Mouse (Mus musculus): ENCODE measurements at regions not wholly inside any gene's neighbourhood (a gene's known extent, or its start where the extent isn't known, plus 50 kb on each side); places are given as distances from the start of the nearest gene placed in this dataset.

- peak; percentile 67 for DNase-seq (ENCODE audit: low read depth, low spot score)
These were observed 283.2 kb upstream of the Eef2kmt start for GRCm38 (mm10) chr16:5538836-5539510.

- peak; percentile 66 for DNase-seq (ENCODE audit: low read depth, low spot score)
These were observed 281.8 kb upstream of the Eef2kmt start for GRCm38 (mm10) chr16:5537286-5538204.

DNA sequence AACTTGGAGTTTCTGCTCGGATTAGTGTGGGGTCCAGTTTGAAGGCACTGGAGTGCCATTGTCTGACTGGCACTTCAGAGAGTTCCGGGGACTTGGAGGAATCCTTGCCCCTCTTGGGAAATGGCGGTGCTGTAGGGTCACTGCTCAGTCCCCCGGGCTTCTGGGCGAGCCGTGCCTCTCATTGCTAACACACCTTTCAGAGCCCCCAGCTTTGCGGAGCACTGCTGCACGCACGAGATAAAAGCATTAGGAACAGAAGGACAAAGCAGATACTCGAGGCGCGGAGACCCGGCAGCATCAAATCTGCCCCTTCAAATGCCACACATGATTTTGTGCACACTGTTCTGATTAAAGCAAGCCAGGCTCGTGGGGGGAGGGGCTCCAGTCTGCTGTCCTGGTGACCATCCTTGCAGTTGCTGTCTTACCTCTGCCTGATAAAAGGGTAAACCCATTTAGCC lies 280.8 kb upstream of the Eef2kmt start:
- DNase-seq (ENCODE audit: low read depth, low spot score) = no peak

DNA sequence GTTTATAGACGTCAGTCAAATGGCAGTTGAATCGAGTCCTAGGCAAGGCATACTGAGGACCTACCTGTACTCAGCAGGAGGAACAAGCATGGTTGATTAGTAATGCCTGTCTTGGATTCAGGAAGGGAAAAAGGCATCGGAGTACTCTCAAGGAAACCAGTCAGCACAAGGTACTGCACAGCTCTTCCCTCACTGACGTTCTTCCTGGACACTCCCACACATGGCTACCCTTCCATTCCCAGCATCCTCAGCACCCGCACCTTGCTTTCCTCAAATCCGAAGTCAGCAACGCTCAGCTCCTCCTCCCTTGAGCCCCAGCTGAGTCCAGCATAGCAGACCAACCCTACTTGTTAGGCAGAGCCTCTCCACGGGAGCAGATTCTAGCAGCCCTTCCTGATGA lies 279.6 kb upstream of the Eef2kmt start:
- no peak for DNase-seq (ENCODE audit: low read depth, low spot score)

GRCm38 (mm10) chr16:5534862-5535261 lies 279.1 kb upstream of the Eef2kmt start:
- DNase-seq (ENCODE audit: low read depth, low spot score) = peak; percentile 76

DNA sequence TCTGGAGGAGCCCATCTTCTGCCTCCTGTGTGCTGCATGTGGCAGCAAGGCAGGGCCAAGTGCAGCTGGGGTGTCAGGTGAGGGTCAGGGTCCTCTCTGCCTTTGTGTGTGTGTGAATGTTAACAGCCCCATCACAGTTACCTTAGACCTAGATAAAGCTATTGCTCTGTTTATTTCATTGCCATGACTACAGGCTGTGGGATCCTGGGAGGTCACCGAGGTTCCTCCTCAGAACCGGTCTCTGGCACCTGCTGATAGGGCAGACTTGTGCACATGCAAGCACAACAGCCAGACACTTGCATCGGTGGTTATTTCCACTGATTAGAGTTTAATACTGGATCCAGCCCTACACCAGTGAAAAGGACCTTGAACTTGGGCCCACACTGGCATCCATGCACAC lies 278.6 kb upstream of the Eef2kmt start:
- DNase-seq (ENCODE audit: low read depth, low spot score) = no peak

DNA sequence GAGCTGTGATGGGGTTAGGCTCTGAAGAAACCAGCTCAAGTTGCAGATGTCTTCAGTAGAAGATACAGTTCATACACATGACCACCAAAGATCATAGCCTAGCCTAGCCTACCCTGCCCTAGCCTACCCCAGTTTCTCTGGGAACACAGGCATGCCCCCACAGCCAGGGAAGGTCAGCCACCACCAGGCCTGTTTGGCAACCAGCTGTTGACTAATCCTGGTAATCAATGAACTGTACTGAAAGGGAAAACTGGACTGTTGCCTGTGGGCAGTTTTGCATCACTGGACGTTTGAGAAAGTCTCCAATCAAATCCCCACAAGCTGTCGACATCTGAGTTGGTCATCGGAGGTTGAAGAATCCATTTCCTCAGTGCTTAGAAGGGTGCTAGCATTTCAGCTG lies 276.5 kb upstream of the Eef2kmt start:
- no peak for DNase-seq (ENCODE audit: low read depth, low spot score)

GRCm38 (mm10) chr16:5529823-5530222 lies 274.0 kb upstream of the Eef2kmt start:
- no peak for DNase-seq (ENCODE audit: low read depth, low spot score)

DNA sequence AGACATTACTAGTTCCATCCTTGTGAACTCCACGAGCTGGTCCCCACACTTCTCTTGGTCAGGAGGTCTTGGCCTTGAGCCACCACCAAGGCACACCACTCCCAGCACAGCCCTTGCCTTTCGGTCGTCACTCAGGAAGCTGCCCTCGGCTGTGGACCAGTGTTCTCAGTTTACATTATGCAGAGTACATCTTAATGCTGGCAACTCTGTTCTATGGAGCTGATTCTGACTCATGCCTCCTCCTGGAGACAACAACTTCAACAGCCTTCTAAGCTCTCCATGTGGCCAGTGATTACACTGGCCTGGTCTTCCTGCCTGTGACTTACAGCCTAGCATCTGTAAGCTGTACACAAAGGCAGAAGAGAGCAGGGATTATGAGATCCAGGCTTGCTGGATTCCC lies 272.2 kb upstream of the Eef2kmt start:
- DNase-seq (ENCODE audit: low read depth, low spot score) = peak; percentile 31

GRCm38 (mm10) chr16:5524375-5524774 lies 268.6 kb upstream of the Eef2kmt start:
- no peak for DNase-seq (ENCODE audit: low read depth, low spot score)

DNA sequence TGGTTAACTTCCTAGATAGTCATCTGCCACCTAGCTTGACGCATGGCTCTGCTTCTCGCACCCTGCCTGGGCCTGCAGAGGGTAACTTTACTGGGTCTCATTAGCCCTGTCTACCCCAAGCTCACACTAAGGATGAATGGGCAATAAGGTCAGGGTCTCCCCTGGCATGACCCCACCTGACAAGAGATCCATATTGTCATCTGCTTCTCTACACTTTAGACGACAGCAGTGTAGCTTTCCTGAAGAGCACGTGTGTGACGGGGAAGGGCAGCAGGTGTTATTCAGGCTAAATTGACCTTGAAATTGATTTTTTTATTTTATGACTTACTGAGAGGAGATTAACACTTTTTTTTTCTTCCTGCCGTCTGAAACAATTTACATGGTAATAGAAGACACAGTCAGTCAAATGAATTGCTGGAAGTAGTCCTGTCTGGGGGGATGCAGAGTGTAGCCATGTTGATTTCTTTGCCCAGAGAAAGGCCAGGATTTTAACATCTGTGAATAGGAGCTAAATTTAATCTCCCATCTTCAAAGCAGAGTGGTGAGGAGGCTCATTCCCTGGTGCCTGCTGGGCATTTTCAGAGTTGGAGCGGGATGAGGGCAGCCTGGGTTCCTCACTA lies 267.7 kb upstream of the Eef2kmt start:
- no peak for DNase-seq (ENCODE audit: low read depth, low spot score)

DNA sequence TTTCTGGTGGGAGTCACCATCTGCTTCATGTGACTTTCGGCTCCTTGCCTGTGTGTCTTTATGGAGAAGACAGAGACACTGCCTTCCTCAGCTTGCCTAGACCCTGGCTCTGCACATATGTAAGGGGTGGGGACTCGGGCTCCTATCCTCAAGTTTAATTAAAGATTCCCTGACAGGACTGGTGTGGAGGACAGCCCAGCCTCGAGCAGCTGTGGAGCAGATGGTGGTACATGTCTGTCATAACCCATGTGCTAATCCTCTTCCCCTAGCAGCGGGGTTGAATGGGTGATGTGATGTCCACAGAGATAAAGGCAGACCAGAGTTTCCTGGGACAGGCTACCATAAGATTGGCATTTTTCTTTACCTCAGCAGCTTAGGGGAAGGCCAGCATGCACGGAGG lies 262.0 kb upstream of the Eef2kmt start:
- peak; percentile 26 for DNase-seq (ENCODE audit: low read depth, low spot score)

- no peak for DNase-seq (ENCODE audit: low read depth, low spot score)
These were observed 260.1 kb upstream of the Eef2kmt start for GRCm38 (mm10) chr16:5515867-5516266.

DNA sequence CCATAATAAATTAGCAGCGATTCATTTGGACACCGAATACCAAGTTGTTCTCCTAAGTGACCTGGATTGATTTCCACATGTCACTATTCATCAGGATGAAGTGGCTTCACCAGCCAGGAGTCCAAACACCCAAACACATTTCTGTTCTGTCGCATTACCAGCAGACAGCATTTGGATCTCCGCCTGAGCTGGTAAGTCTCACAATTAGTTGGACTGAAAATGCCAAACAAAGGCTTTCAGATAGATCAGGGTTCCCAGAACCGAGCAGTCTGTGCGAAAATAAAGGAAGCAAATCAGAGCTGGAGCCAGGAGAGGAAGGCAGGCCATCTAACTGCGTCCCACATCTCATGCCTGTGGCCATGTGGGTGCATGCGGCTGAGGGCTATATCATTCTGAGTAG lies 251.5 kb upstream of the Eef2kmt start:
- DNase-seq (ENCODE audit: low read depth, low spot score) = peak; percentile 21

- peak; percentile 51 for DNase-seq (ENCODE audit: low read depth, low spot score)
These were observed 246.2 kb upstream of the Eef2kmt start for GRCm38 (mm10) chr16:5501961-5502360.

DNA sequence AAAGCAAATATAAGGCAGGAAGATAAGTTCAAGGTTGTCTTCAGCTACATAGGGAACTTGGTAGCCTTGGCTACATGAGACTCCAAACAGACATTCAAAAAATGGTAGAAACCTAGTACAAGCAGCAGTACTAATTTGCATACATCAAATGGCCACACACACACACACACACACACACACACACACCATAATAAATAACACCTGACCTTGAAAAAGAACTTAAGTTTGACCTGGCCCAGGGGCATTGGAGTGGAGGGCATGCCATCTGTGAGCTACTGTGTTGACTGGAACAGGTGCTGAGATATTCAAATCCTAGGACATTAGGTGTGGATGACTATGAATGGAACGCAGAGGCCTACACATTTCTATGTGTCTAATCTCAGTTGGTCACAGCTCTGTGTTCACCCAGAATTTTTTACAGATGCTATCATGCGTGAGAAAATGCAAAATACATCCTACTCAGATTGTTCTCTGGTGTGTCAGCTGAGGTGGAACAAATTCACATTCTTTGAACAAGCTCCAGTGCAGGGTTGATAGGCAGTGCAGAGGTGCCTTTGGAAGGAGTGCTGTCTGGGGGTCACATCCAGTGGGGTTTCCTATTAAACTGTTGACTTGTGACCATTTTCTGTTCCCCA lies 240.4 kb upstream of the Eef2kmt start:
- DNase-seq (ENCODE audit: low read depth, low spot score) = no peak

- DNase-seq (ENCODE audit: low read depth, low spot score) = no peak
These were observed 237.6 kb upstream of the Eef2kmt start for GRCm38 (mm10) chr16:5493352-5493751.

DNA sequence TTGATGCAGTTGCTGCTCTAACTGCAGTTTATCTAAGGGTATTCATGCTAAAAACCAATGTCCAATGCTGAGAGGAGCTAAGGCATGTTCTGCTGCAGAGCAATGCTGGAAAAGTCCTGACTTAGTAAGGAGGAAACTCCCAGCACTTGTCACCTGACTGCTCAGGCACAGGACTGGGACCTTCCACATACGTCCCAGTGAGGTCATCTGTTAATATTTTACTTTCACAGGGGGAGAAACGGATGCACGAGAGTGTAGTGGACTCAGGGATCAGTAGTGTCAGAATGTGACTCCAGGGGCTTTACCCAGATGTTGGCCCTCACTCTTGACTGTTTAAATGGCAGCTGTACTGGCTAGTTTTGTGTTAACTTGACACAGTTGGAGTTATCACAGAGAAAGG lies 231.5 kb upstream of the Eef2kmt start:
- DNase-seq (ENCODE audit: low read depth, low spot score) = no peak

DNA sequence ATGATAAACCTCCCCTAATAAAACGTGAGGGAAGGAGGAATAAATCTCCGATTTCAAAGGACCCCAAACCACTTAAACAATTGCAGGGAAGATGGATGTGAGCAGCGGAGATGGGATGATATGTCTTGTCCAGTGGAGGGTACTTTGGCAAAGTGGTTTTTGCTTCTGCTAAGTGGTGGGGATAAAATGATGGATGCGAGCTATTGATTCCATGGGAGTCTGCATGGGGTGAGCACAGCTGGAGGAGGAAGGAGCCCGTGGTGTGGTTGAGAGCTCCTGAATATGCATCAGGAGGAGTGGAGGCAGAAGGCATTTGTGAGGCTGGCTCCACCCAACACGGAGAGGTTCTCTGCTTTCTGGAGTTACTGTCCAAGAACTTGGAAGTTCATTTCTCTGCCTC lies 227.6 kb upstream of the Eef2kmt start:
- DNase-seq (ENCODE audit: low read depth, low spot score) = no peak

GRCm38 (mm10) chr16:5480148-5480547 lies 224.4 kb upstream of the Eef2kmt start:
- DNase-seq (ENCODE audit: low read depth, low spot score) = peak; percentile 83

GRCm38 (mm10) chr16:5478970-5479369 lies 223.2 kb upstream of the Eef2kmt start:
- no peak for DNase-seq (ENCODE audit: low read depth, low spot score)

DNA sequence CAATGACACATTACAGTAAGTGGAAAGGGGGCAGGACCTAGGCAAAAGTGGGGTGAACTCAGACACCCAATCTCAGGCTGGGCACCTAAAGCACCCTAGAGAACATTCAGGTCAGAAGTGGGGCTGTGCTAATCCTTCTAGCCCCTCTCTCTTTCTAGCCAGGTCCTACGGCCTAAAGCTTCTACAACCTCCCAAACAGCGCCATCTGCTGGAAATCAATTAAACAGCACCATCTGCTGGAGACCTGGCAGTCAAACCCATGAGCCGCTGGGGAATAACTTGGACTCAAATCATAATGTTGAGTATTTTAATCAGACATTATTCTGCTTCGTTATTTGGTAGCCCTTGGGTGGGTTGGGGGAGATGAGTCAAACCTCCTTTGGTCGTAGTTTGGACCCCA lies 215.5 kb upstream of the Eef2kmt start:
- peak; percentile 71 for DNase-seq (ENCODE audit: low read depth, low spot score)

Measured in brain, adult 2 months (tissue).